Mouse (Mus musculus) lung, postnatal 0 days (tissue): ENCODE measurements around the gene Ttc25. TPM values are rescaled to one million over a fixed set of nuclear protein-coding genes. Genes with fewer than 3 reads are reported as not detected.

Source experiments
- ATAC-seq: fragments of 200-750 bp; cut with Nextera tagmentation; 2 replicates; pipeline ENCODE4 v1.8.0; 2017; ENCODE audit warnings: moderate library complexity
- DNase-seq: peaks from one replicate; pipeline ENCODE4 v3.0.0-alpha.2; 2016; ENCODE audit warnings: low spot score
- H3K27ac ChIP-seq: fragments of 300-500 bp; sonication (generic); 2 replicates; pipeline ENCODE4 v1.5.1; 2014; ENCODE audit warnings: antibody characterized with exemption, mild to moderate bottlenecking, low read length, mixed read lengths
- H3K27me3 ChIP-seq: fragments of 300-500 bp; sonication (generic); replicated peaks from 2 replicates; pipeline ENCODE4 v1.6.1; 2014; ENCODE audit warnings: low read length, mixed read lengths; ENCODE audit not compliant: insufficient read depth
- H3K36me3 ChIP-seq: fragments of 300-500 bp; sonication (generic); 2 replicates; pipeline ENCODE4 v1.6.1; 2014; ENCODE audit warnings: low read length, mixed read lengths; ENCODE audit not compliant: insufficient read depth
- H3K4me1 ChIP-seq: fragments of 300-500 bp; sonication (generic); 2 replicates; pipeline ENCODE4 v1.6.1; 2014; ENCODE audit warnings: antibody characterized with exemption, low read depth, low read length, mixed read lengths; ENCODE audit not compliant: insufficient read depth
- H3K4me2 ChIP-seq: fragments of 300-500 bp; sonication (generic); replicated peaks from 2 replicates; pipeline ENCODE4 v1.6.1; 2014; ENCODE audit warnings: low read depth, mild to moderate bottlenecking, low read length, moderate library complexity, mixed read lengths
- H3K4me3 ChIP-seq: fragments of 300-500 bp; sonication (generic); 2 replicates; pipeline ENCODE4 v1.5.1; 2014; ENCODE audit warnings: low read depth, low read length
- H3K9ac ChIP-seq: fragments of 300-500 bp; sonication (generic); replicated peaks from 2 replicates; pipeline ENCODE4 v1.6.1; 2014; ENCODE audit warnings: low read depth, mild to moderate bottlenecking
- H3K9me3 ChIP-seq: fragments of 300-500 bp; sonication (generic); 2 replicates; pipeline ENCODE4 v1.6.1; 2016; ENCODE audit warnings: low read length, mixed read lengths
- CTCF ChIP-seq: IDR thresholded peaks from 2 replicates; pipeline ENCODE4 v1.5.1; 2016; ENCODE audit warnings: antibody characterized with exemption, mild to moderate bottlenecking
- EP300 ChIP-seq: IDR thresholded peaks from 2 replicates; pipeline ENCODE4 v1.6.1; 2016; ENCODE audit warnings: antibody characterized with exemption, mild to moderate bottlenecking, control low read depth
- WGBS: fragments of 180-500 bp; shearing (Covaris S2); extraction: QIAGEN DNeasy Blood & Tissue Kit; methylation state at CpG from one replicate; pipeline ENCODE4 v1.1.7; 2014; 5-methylcytosine and 5-hydroxymethylcytosine counted together
- polyA plus RNA-seq: library from polyadenylated mRNA; unstranded; fragments of >200 nt; fragmentation: Nextera tagmentation; extraction: Ambion mirVana; gene quantifications from 2 replicates; pipeline ENCODE4 v1.2.1, GENCODE M21; 2015

Ttc25 gene
- polyA plus RNA-seq, 1 experiment from 2014 or later = 3.5 TPM

- H3K4me1 ChIP-seq = no peaks in the 10 kb centered on the region
- TF ChIP-seq EP300 (no peak), CTCF (no peak)
- no peaks in the 10 kb centered on the region for H3K36me3 ChIP-seq
- H3K4me3 ChIP-seq = no peak overlapping the region
- DNase-seq (no peak), ATAC-seq (no peak)
- H3K27ac ChIP-seq = no peak overlapping the region
- H3K4me2 ChIP-seq = no peak overlapping the region
- WGBS = 76% methylated on average over 6 of the region's 6 CpGs
- H3K9me3 ChIP-seq = no peaks in the 10 kb centered on the region
- no peak overlapping the region for H3K9ac ChIP-seq
- no peaks in the 10 kb centered on the region for H3K27me3 ChIP-seq
Measured at GRCm38 (mm10) chr11:100564703-100565102, 19.3 kb downstream of the Ttc25 start.

- Histone ChIP-seq H3K27ac (no peak overlapping the region), H3K9ac (no peak overlapping the region), H3K36me3 (no peaks in the 10 kb centered on the region), H3K4me2 (no peak overlapping the region), H3K4me3 (no peak overlapping the region), H3K4me1 (no peaks in the 10 kb centered on the region), H3K9me3 (no peaks in the 10 kb centered on the region), H3K27me3 (no peaks in the 10 kb centered on the region)
- 46% methylated on average over 5 of the region's 5 CpGs for WGBS
- no peak for DNase-seq
- TF ChIP-seq CTCF (no peak), EP300 (no peak)
- ATAC-seq = no peak
Measured at GRCm38 (mm10) chr11:100567229-100567628, 21.8 kb downstream of the Ttc25 start.

GRCm38 (mm10) chr11:100567815-100568245, 22.4 kb downstream of the Ttc25 start:
- H3K27ac ChIP-seq = no peak overlapping the region
- no peak overlapping the region for H3K4me2 ChIP-seq
- no peaks in the 10 kb centered on the region for H3K9me3 ChIP-seq
- ATAC-seq (peak; percentile 13; the same call in 1 of the 2 replicates), DNase-seq (no peak)
- H3K36me3 ChIP-seq = no peaks in the 10 kb centered on the region
- no peaks in the 10 kb centered on the region for H3K4me1 ChIP-seq
- TF ChIP-seq CTCF = no peak
- TF ChIP-seq EP300 = no peak
- 35% methylated on average over 9 of the region's 9 CpGs for WGBS
- no peak overlapping the region for H3K9ac ChIP-seq
- H3K4me3 ChIP-seq = no peak overlapping the region
- H3K27me3 ChIP-seq = no peaks in the 10 kb centered on the region

GRCm38 (mm10) chr11:100568692-100569091, 23.3 kb downstream of the Ttc25 start:
- Histone ChIP-seq H3K36me3 (no peaks in the 10 kb centered on the region), H3K27me3 (no peaks in the 10 kb centered on the region), H3K4me2 (no peak overlapping the region), H3K4me1 (no peaks in the 10 kb centered on the region), H3K9ac (no peak overlapping the region), H3K4me3 (no peak overlapping the region), H3K9me3 (no peaks in the 10 kb centered on the region), H3K27ac (no peak overlapping the region)
- TF ChIP-seq CTCF (no peak), EP300 (no peak)
- WGBS = 77% methylated on average over 8 of the region's 8 CpGs
- no peak for DNase-seq
- ATAC-seq = no peak

GRCm38 (mm10) chr11:100569789-100570188, 24.4 kb downstream of the Ttc25 start:
- H3K27ac ChIP-seq = no peak overlapping the region
- DNase-seq (no peak), ATAC-seq (no peak)
- no peaks in the 10 kb centered on the region for H3K9me3 ChIP-seq
- H3K9ac ChIP-seq = no peak overlapping the region
- H3K36me3 ChIP-seq = no peaks in the 10 kb centered on the region
- H3K4me2 ChIP-seq = no peak overlapping the region
- no peak for TF ChIP-seq EP300
- no peak for TF ChIP-seq CTCF
- no peaks in the 10 kb centered on the region for H3K4me1 ChIP-seq
- no peaks in the 10 kb centered on the region for H3K27me3 ChIP-seq
- no peak overlapping the region for H3K4me3 ChIP-seq
- 52% methylated on average over 9 of the region's 9 CpGs for WGBS

GRCm38 (mm10) chr11:100570430-100571201, 25.2 kb downstream of the Ttc25 start:
- H3K27me3 ChIP-seq = no peaks in the 10 kb centered on the region
- TF ChIP-seq CTCF (peak; percentile 92), EP300 (no peak)
- DNase-seq = peak; percentile 86
- no peak overlapping the region for H3K9ac ChIP-seq
- ATAC-seq = peak; percentile 44
- H3K9me3 ChIP-seq = no peaks in the 10 kb centered on the region
- H3K4me1 ChIP-seq = no peaks in the 10 kb centered on the region
- H3K4me2 ChIP-seq = peak overlapping the region; percentile 35
- 6% methylated on average over 8 of the region's 8 CpGs for WGBS
- H3K36me3 ChIP-seq = no peaks in the 10 kb centered on the region
- H3K4me3 ChIP-seq = no peak overlapping the region
- H3K27ac ChIP-seq = no peak overlapping the region
